Mouse (Mus musculus) neural tube, embryonic 11.5 days (tissue): Measurements from ENCODE around the gene Efna2. TPM values are rescaled to one million over a fixed set of nuclear protein-coding genes. Genes with fewer than 3 reads are reported as not detected.

ENCODE experiments used
- ATAC-seq: fragments of 200-750 bp; cut with Nextera tagmentation; 2 replicates; pipeline ENCODE4 v1.8.0; 2017; ENCODE audit warnings: moderate number of reproducible peaks, mild to moderate bottlenecking, moderate TSS enrichment, moderate library complexity; ENCODE audit not compliant: insufficient read depth, low FRiP score, low TSS enrichment
- DNase-seq: peaks from one replicate; pipeline ENCODE4 v3.0.0-alpha.2; 2015; ENCODE audit warnings: low spot score
- H3K27ac ChIP-seq: fragments of 300-500 bp; sonication (generic); 2 replicates; pipeline ENCODE4 v1.5.1; 2014; ENCODE audit warnings: low read depth, mild to moderate bottlenecking, low read length
- H3K27me3 ChIP-seq: fragments of 300-500 bp; sonication (generic); 2 replicates; pipeline ENCODE4 v1.6.1; 2014; ENCODE audit warnings: mild to moderate bottlenecking, low read length, mixed read lengths; ENCODE audit not compliant: control insufficient read depth, insufficient read depth
- H3K36me3 ChIP-seq: fragments of 300-500 bp; sonication (generic); 2 replicates; pipeline ENCODE4 v1.6.1; 2014; ENCODE audit warnings: mild to moderate bottlenecking, low read length, moderate library complexity, mixed read lengths; ENCODE audit not compliant: control insufficient read depth, insufficient read depth
- H3K4me1 ChIP-seq: fragments of 300-500 bp; sonication (generic); 2 replicates; pipeline ENCODE4 v1.6.1; 2014; ENCODE audit warnings: low read length, mixed read lengths; ENCODE audit not compliant: control insufficient read depth, insufficient read depth
- H3K4me2 ChIP-seq: fragments of 300-500 bp; sonication (generic); 2 replicates; pipeline ENCODE4 v1.6.1; 2014; ENCODE audit warnings: low read depth, mild to moderate bottlenecking, moderate library complexity
- H3K4me3 ChIP-seq: fragments of 300-500 bp; sonication (generic); 2 replicates; pipeline ENCODE4 v1.5.1; 2014; ENCODE audit warnings: low read depth, low read length
- H3K9ac ChIP-seq: fragments of 300-500 bp; sonication (generic); 2 replicates; pipeline ENCODE4 v1.6.1; 2014; ENCODE audit warnings: mild to moderate bottlenecking, low read length
- H3K9me3 ChIP-seq: fragments of 300-500 bp; sonication (generic); 2 replicates; pipeline ENCODE4 v1.6.1; 2016; ENCODE audit warnings: low read length; ENCODE audit not compliant: control insufficient read depth
- WGBS: fragments of 180-500 bp; shearing (Covaris S2); extraction: QIAGEN DNeasy Blood & Tissue Kit; methylation state at CpG from one replicate; pipeline ENCODE4 v1.1.7; 2014; 5-methylcytosine and 5-hydroxymethylcytosine counted together
- polyA plus RNA-seq: library from polyadenylated mRNA; unstranded; fragments of >200 nt; fragmentation: Nextera tagmentation; extraction: Ambion mirVana; gene quantifications from 2 replicates; pipeline ENCODE4 v1.2.1, GENCODE M21; 2014

The Efna2 gene
- polyA plus RNA-seq, 1 experiment from 2014 or later, result 36.2 TPM

DNA sequence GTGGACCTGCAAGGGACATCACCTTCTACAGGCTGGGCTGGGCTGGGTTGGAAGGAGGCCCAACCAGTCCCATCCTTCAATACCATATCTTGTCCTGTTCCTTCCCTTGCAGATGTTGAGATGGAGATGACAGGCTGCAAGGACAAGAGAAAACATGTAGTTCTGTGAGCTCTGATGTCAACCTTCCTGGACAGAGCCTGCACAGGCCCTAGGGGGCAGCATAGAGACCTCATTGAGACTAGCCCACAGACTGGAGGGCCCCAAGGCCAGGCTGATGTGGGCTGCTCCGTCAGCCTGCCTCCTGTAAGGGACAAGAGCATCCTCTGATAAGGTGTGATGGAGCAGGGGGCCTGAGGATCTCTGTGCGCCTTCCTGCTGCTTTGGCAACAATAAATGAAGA lies 4.6 kb upstream of the Efna2 start:
- Histone ChIP-seq H3K4me3 (no peak overlapping the region), H3K9ac (no peak overlapping the region), H3K9me3 (no peaks in the 10 kb centered on the region), H3K27ac (no peak overlapping the region), H3K4me2 (no peak overlapping the region), H3K27me3 (no peaks in the 10 kb centered on the region), H3K4me1 (peaks cover 9% of the 10 kb centered on the region; the same call in 1 of the 2 replicates), H3K36me3 (peaks cover 18% of the 10 kb centered on the region)
- DNase-seq (peak; percentile 66), ATAC-seq (no peak)
- WGBS, result 57% methylated on average over 2 of the region's 2 CpGs

GRCm38 (mm10) chr10:80175536-80176269 lies 3.6 kb upstream of the Efna2 start:
- ATAC-seq, result no peak

GRCm38 (mm10) chr10:80176270-80176834 lies 2.9 kb upstream of the Efna2 start:
- no peaks in the 10 kb centered on the region for H3K9me3 ChIP-seq
- H3K4me3 ChIP-seq, result no peak overlapping the region
- H3K4me1 ChIP-seq, result peaks cover 18% of the 10 kb centered on the region
- DNase-seq, result no peak
- 83% methylated on average over 5 of the region's 5 CpGs for WGBS
- H3K9ac ChIP-seq, result 0 out of 2 replicates have a peak overlapping the region, but pooled peaks have one; percentile 6
- H3K4me2 ChIP-seq, result no peak overlapping the region
- no peak overlapping the region for H3K27ac ChIP-seq
- 0 out of 2 replicates have a peak, but pooled peaks cover 7% of the 10 kb centered on the region for H3K36me3 ChIP-seq
- no peak for ATAC-seq
- no peaks in the 10 kb centered on the region for H3K27me3 ChIP-seq

More at GRCm38 (mm10) chr10:80175536-80176269, 3.6 kb upstream of the Efna2 start:
- DNase-seq, result peak; percentile 55
- H3K9ac ChIP-seq, result peak overlapping the region; percentile 6; the same call in 1 of the 2 replicates
- H3K36me3 ChIP-seq, result peaks cover 10% of the 10 kb centered on the region
- H3K27me3 ChIP-seq, result no peaks in the 10 kb centered on the region
- H3K27ac ChIP-seq, result no peak overlapping the region
- peaks cover 12% of the 10 kb centered on the region for H3K4me1 ChIP-seq
- 28% methylated on average over 4 of the region's 4 CpGs for WGBS
- no peak overlapping the region for H3K4me2 ChIP-seq
- H3K4me3 ChIP-seq, result no peak overlapping the region
- H3K9me3 ChIP-seq, result no peaks in the 10 kb centered on the region

DNA sequence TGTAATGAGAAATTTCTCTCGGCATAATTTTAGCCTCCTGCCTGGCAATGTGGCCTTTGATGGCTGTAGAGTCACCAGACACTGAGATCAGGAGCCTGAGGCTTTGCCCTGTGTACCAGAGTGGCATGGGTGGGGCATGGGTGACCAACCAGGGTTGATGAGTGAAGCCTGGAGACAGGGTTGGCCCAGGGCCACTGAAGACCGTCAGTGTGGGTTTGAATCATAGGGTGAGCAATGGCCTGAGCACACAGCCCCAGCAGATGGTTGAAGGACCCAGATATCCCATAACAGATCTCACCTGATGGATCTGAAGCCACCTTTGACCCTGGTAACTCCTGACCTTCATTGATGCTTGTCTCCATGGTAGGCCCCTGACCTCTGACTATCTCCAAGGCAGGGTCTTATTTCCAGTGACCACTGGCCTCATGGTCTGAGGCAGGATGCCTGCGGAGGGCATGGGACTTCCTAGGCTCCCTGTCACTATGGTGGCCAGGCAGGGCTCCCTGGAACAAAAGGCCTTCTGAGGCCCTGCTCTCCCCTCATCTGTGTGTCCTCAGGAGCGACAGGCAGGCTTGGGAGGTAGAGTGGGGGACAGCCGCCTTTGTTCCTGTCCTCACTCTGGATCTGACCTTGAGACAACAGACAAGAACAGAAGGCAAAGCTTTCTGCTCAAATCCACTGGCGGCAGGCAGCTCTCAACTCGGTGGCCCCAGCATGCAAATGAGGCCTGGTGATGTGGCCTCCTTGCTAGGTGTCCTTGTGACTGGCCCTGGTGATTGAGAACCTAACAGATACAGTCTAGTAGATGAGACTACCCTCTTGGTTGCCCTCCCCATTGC lies 1.6 kb upstream of the Efna2 start:
- no peak overlapping the region for H3K9ac ChIP-seq
- H3K27ac ChIP-seq, result no peak overlapping the region
- no peaks in the 10 kb centered on the region for H3K27me3 ChIP-seq
- peaks cover 16% of the 10 kb centered on the region for H3K4me1 ChIP-seq
- ATAC-seq (no peak), DNase-seq (no peak)
- no peaks in the 10 kb centered on the region for H3K36me3 ChIP-seq
- 68% methylated on average over 7 of the region's 7 CpGs for whole genome bisulfite sequencing
- H3K4me3 ChIP-seq, result no peak overlapping the region
- H3K9me3 ChIP-seq, result no peaks in the 10 kb centered on the region
- no peak overlapping the region for H3K4me2 ChIP-seq

- Histone ChIP-seq H3K36me3 (no peaks in the 10 kb centered on the region), H3K4me2 (peak overlapping the region; percentile 70), H3K4me1 (peaks cover 16% of the 10 kb centered on the region), H3K9ac (peak overlapping the region; percentile 86), H3K27ac (no peak overlapping the region), H3K27me3 (no peaks in the 10 kb centered on the region), H3K4me3 (peak overlapping the region; percentile 67), H3K9me3 (no peaks in the 10 kb centered on the region)
- ATAC-seq (no peak), DNase-seq (no peak)
- 49% methylated on average over 6 of the region's 6 CpGs for WGBS
Observed at GRCm38 (mm10) chr10:80180288-80180687, 1.0 kb downstream of the Efna2 start.

DNA sequence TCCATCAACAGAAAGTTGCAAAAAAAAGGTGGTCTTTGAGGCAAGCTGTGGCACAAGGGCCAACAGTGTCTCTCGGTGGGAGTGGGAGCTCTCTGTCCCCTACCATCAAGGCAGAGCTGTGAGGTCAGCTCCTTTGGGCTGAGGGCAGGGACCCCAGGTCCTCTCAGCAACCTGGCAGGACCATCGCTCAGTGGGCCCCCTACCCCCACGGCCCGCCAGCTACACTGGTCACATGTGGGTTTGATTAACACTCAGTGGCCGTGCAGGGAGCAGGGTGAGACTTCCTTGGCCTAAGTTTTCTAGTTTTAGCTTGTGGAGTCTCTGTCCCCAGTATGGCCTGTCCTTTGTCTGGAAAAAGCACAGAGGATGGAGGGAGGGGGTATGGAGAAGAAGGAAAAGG lies 1.5 kb downstream of the Efna2 start:
- peak overlapping the region; percentile 70 for H3K4me2 ChIP-seq
- H3K4me1 ChIP-seq, result peaks cover 16% of the 10 kb centered on the region
- no peak overlapping the region for H3K27ac ChIP-seq
- H3K9ac ChIP-seq, result peak overlapping the region; percentile 86
- no peaks in the 10 kb centered on the region for H3K27me3 ChIP-seq
- no peak for DNase-seq
- no peak for ATAC-seq
- H3K9me3 ChIP-seq, result no peaks in the 10 kb centered on the region
- no peaks in the 10 kb centered on the region for H3K36me3 ChIP-seq
- H3K4me3 ChIP-seq, result peak overlapping the region; percentile 67
- 56% methylated on average over 5 of the region's 5 CpGs for WGBS

DNA sequence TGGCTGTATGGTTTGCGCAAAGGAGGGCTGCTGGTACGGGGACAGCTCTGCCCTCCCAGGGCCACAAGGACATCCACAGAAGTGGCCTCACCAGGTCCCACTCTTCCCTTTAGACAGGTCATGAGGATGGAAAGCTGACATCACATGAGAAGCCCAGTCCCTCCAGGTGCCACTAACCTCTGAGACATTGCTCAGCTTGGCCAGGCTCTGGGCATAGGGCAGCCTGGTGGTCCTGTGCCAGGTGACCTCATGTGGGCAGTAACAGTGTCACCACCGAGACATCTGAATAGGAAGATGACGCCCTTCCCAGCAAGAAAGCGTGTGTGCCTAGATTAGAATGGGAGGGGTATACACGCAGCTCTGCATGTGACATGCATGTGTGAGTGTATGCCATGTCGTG lies 3.3 kb downstream of the Efna2 start:
- Histone ChIP-seq H3K9me3 (no peaks in the 10 kb centered on the region), H3K4me3 (no peak overlapping the region), H3K4me2 (no peak overlapping the region), H3K27me3 (peaks cover 3% of the 10 kb centered on the region; the same call in 1 of the 2 replicates), H3K9ac (no peak overlapping the region), H3K4me1 (peaks cover 16% of the 10 kb centered on the region), H3K36me3 (no peaks in the 10 kb centered on the region), H3K27ac (no peak overlapping the region)
- no peak for DNase-seq
- 95% methylated on average over 7 of the region's 7 CpGs for WGBS
- no peak for ATAC-seq

- peaks cover 21% of the 10 kb centered on the region for H3K27me3 ChIP-seq
Observed at GRCm38 (mm10) chr10:80186649-80187048, 7.4 kb downstream of the Efna2 start.

More at GRCm38 (mm10) chr10:80186649-80187048, 7.4 kb downstream of the Efna2 start:
- H3K36me3 ChIP-seq, result peaks cover 2% of the 10 kb centered on the region; the same call in 1 of the 2 replicates
- no peaks in the 10 kb centered on the region for H3K9me3 ChIP-seq
- H3K27ac ChIP-seq, result no peak overlapping the region
- no peak overlapping the region for H3K9ac ChIP-seq
- H3K4me1 ChIP-seq, result peaks cover 9% of the 10 kb centered on the region; the same call in 1 of the 2 replicates
- DNase-seq (no peak), ATAC-seq (no peak)
- H3K4me3 ChIP-seq, result no peak overlapping the region
- no peak overlapping the region for H3K4me2 ChIP-seq
- 26% methylated on average over 27 of the region's 27 CpGs for WGBS
